Mouse (Mus musculus) midbrain, embryonic 16.5 days (tissue): ENCODE measurements around the gene Zfp819. TPM values are rescaled to one million over a fixed set of nuclear protein-coding genes. Genes with fewer than 3 reads are reported as not detected.
"Not testable (repeated sequence)": the region's sequence is repeated elsewhere in the genome, so short reads cannot be mapped to it uniquely, and the experiment has no call there.

Experiments
- ATAC-seq: fragments of 200-750 bp; cut with Nextera tagmentation; 2 replicates; pipeline ENCODE4 v1.8.0; 2017; ENCODE audit warnings: moderate TSS enrichment
- H3K27ac ChIP-seq: fragments of 300-500 bp; sonication (generic); 2 replicates; pipeline ENCODE4 v1.5.1; 2014; ENCODE audit warnings: mild to moderate bottlenecking, low read length, mixed read lengths
- H3K27me3 ChIP-seq: fragments of 300-500 bp; sonication (generic); 2 replicates; pipeline ENCODE4 v1.6.1; 2014; ENCODE audit warnings: low read depth, low read length, mixed read lengths; ENCODE audit not compliant: control insufficient read depth, insufficient read depth
- H3K36me3 ChIP-seq: fragments of 300-500 bp; sonication (generic); 2 replicates; pipeline ENCODE4 v1.6.1; 2014; ENCODE audit warnings: mild to moderate bottlenecking, low read length, moderate library complexity, mixed read lengths; ENCODE audit not compliant: control insufficient read depth, insufficient read depth
- H3K4me1 ChIP-seq: fragments of 300-500 bp; sonication (generic); 2 replicates; pipeline ENCODE4 v1.6.1; 2014; ENCODE audit warnings: mild to moderate bottlenecking, low read length, mixed read lengths; ENCODE audit not compliant: control insufficient read depth, insufficient read depth
- H3K4me2 ChIP-seq: fragments of 300-500 bp; sonication (generic); 2 replicates; pipeline ENCODE4 v1.6.1; 2014; ENCODE audit warnings: mild to moderate bottlenecking, low read length, mixed read lengths
- H3K4me3 ChIP-seq: fragments of 300-500 bp; sonication (generic); 2 replicates; pipeline ENCODE4 v1.5.1; 2014; ENCODE audit warnings: low read depth, mild to moderate bottlenecking, low read length, moderate library complexity, mixed read lengths
- H3K9ac ChIP-seq: fragments of 300-500 bp; sonication (generic); 2 replicates; pipeline ENCODE4 v1.6.1; 2014; ENCODE audit warnings: low read depth, low read length, mixed read lengths
- H3K9me3 ChIP-seq: fragments of 300-500 bp; sonication (generic); replicated peaks from 2 replicates; pipeline ENCODE4 v1.6.1; 2014; ENCODE audit warnings: mild to moderate bottlenecking, low read length, mixed read lengths; ENCODE audit not compliant: control insufficient read depth, poor library complexity, severe bottlenecking
- WGBS: fragments of 180-500 bp; shearing (Covaris S2); extraction: QIAGEN DNeasy Blood & Tissue Kit; methylation state at CpG from one replicate; pipeline ENCODE4 v1.1.7; 2014; 5-methylcytosine and 5-hydroxymethylcytosine counted together
- polyA plus RNA-seq: library from polyadenylated mRNA; unstranded; fragments of >200 nt; fragmentation: Nextera tagmentation; extraction: Ambion mirVana; gene quantifications from 2 replicates; pipeline ENCODE4 v1.2.1, GENCODE M21; 2015

The Zfp819 gene
- polyA plus RNA-seq, 1 experiment from 2014 or later = 0.55 TPM

DNA sequence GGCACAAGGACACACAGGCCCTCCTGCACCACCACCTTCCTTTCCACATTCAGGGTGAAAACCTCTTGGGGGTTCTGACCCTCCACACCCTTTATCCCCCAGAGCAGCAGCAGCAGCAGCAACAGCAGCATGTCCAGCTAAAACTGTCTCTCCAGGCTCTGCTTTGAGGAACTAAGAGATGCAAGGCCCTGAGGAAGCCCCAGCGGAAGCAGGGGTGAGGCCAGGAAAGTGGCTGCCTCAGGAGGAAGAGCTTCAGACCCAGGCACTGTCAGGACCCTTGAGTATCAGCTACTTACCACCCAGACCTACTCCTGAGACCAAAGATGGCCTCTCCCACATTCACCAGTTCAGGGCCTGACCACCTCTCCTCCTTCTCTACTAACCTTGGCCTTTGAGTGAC, 53.0 kb downstream of the Zfp819 start, which contains the start of gene Siglece:
Gene Siglece (minus strand): TSS at position 160 of the 400 bp plus-strand sequence.
- Histone ChIP-seq H3K27me3 (no peaks in the 10 kb centered on the region), H3K27ac (no peak within 1 kb of the TSS), H3K4me3 (no peak within 1 kb of the TSS), H3K4me1 (no peaks in the 10 kb centered on the region), H3K4me2 (no peak within 1 kb of the TSS), H3K9ac (no peak within 1 kb of the TSS), H3K9me3 (no peaks in the 10 kb centered on the region), H3K36me3 (no peaks in the 10 kb centered on the region)
- 93% methylated on average over 1 of the region's 1 CpGs for WGBS
- no peak for ATAC-seq

DNA sequence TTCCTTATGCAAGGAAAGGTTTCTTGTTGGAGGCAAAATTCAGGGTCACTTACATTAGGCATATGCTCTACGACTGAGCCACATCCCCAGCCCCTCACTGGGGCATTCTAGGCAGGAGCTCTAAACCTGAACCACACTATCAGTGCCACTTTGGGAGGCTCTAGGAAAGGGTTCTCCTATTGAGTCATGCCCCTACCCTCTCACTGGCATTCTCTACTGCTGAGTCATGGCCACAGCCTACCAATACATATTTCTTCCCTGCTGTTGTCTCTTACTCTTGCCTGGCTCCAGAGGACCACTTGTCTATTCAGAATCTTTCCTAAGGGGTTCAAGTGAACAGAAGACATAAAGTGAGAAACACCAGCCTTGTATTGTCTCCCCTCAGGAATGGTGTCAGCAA, 55.8 kb downstream of the Zfp819 start:
- H3K4me3 ChIP-seq = no peak overlapping the region
- H3K4me1 ChIP-seq = no peaks in the 10 kb centered on the region
- no peak overlapping the region for H3K4me2 ChIP-seq
- 89% methylated on average over 1 of the region's 1 CpGs for WGBS
- ATAC-seq = no peak
- H3K36me3 ChIP-seq = no peaks in the 10 kb centered on the region
- no peaks in the 10 kb centered on the region for H3K9me3 ChIP-seq
- H3K27ac ChIP-seq = no peak overlapping the region
- H3K27me3 ChIP-seq = no peaks in the 10 kb centered on the region
- H3K9ac ChIP-seq = no peak overlapping the region

DNA sequence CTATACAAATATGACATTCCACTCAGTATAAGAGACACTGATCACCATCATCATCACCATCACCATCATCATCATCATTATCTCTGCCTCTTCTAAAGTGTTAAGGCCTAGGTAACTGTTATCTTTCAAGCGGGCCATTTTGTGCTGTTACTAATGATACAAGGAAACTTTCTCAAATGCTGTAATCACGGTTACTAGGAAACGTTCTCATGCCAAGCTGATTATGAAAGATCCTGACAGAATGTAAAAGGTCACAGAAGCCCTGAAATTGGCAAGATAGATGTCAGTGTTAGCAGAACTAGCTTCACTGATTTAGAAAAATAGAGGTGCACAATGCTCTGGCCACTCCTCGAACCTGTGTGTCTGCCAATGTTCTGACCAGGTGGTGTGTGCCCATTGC, 60.3 kb downstream of the Zfp819 start:
- not testable (repeated sequence) for ATAC-seq, H3K4me1 ChIP-seq, H3K4me2 ChIP-seq, H3K27me3 ChIP-seq, H3K9ac ChIP-seq, H3K27ac ChIP-seq, H3K9me3 ChIP-seq, H3K36me3 ChIP-seq, H3K4me3 ChIP-seq
- 97% methylated on average over 4 of the region's 4 CpGs for WGBS

Other genes with a start within 250 kb of the Zfp819 start
- gene Siglecg, start 199.0 kb upstream of the Zfp819 start, polyA plus RNA-seq = not detected in 2 replicates
- gene Lim2, start 179.5 kb upstream of the Zfp819 start, polyA plus RNA-seq = not detected in 2 replicates
- not detected in 2 replicates for gene Nkg7, start 170.1 kb upstream of the Zfp819 start, polyA plus RNA-seq
- not detected in 2 replicates for gene Cldnd2, start 166.4 kb upstream of the Zfp819 start, polyA plus RNA-seq
- 96.3 and 105 TPM in 2 replicates for gene Etfb, start 163.1 kb upstream of the Zfp819 start, polyA plus RNA-seq
- 0.36 and 1.2 TPM in 2 replicates for gene Gm45233, start 163.0 kb upstream of the Zfp819 start, polyA plus RNA-seq
- 15.5 and 15.7 TPM in 2 replicates for gene Vsig10l, start 144.0 kb upstream of the Zfp819 start, polyA plus RNA-seq
- gene Iglon5, start 117.1 kb upstream of the Zfp819 start, polyA plus RNA-seq = 7.1 and 7.7 TPM in 2 replicates
- not detected in 2 replicates for gene 4931406B18Rik, start 101.2 kb upstream of the Zfp819 start, polyA plus RNA-seq
- gene Cd33, start 62.7 kb upstream of the Zfp819 start, polyA plus RNA-seq = 0.67 and 1.4 TPM in 2 replicates
- gene Zfp658, start 44.9 kb upstream of the Zfp819 start, polyA plus RNA-seq = 9.1 and 9.9 TPM in 2 replicates
- gene Zfp719, start 27.6 kb upstream of the Zfp819 start, polyA plus RNA-seq = 15.6 and 17.1 TPM in 2 replicates
- gene Ceacam18, start 27.5 kb downstream of the Zfp819 start, polyA plus RNA-seq = 0.10 and 0.21 TPM in 2 replicates
- gene Siglece, start 53.0 kb downstream of the Zfp819 start, polyA plus RNA-seq = 0.16 and 0.32 TPM in 2 replicates
- 26.4 and 27.8 TPM in 2 replicates for gene Ctu1, start 64.8 kb downstream of the Zfp819 start, polyA plus RNA-seq
- gene Klk14, start 83.2 kb downstream of the Zfp819 start, polyA plus RNA-seq = not detected in 2 replicates
- gene Klk13, start 105.4 kb downstream of the Zfp819 start, polyA plus RNA-seq = 0.19 and 0.20 TPM in 2 replicates
- gene Klk12, start 161.7 kb downstream of the Zfp819 start, polyA plus RNA-seq = not detected in 2 replicates
- gene Klk11, start 167.4 kb downstream of the Zfp819 start, polyA plus RNA-seq = 0.21 TPM in 1 of 2 replicates, not detected in the other
- gene Klk10, start 173.9 kb downstream of the Zfp819 start, polyA plus RNA-seq = 0.13 and 0.25 TPM in 2 replicates
- 0.13 TPM in 1 of 2 replicates, not detected in the other for gene Klk9, start 184.7 kb downstream of the Zfp819 start, polyA plus RNA-seq
- 5.7 and 8.6 TPM in 2 replicates for gene Klk8, start 190.4 kb downstream of the Zfp819 start, polyA plus RNA-seq
- gene Klk7, start 204.1 kb downstream of the Zfp819 start, polyA plus RNA-seq = not detected in 2 replicates
- not detected in 2 replicates for gene Klk6, start 217.3 kb downstream of the Zfp819 start, polyA plus RNA-seq
- not detected in 2 replicates for gene Klk5, start 234.8 kb downstream of the Zfp819 start, polyA plus RNA-seq